Mouse (Mus musculus): Measurements from ENCODE around the gene Atoh8. TPM values are rescaled to one million over a fixed set of nuclear protein-coding genes. Genes with fewer than 3 reads are reported as not detected.

Atoh8 gene
- polyA plus RNA-seq, 1 experiment from 2014 or later: 11.2 TPM

GRCm38 (mm10) chr6:72175419-72175818 lies 60.0 kb downstream of the Atoh8 start:
- DNase-seq (ENCODE audit: low spot score): no peak
- 39% methylated on average over 3 of the region's 3 CpGs for WGBS
- no peak overlapping the region for H3K4me3 ChIP-seq
- H3K27ac ChIP-seq (replicated peaks): no peak overlapping the region
- H3K4me1 ChIP-seq: peaks cover 10% of the 10 kb centered on the region
- H3K27me3 ChIP-seq (ENCODE audit: low read depth, poor library complexity, severe bottlenecking): no peaks in the 10 kb centered on the region
- no peaks in the 10 kb centered on the region for H3K36me3 ChIP-seq
- no peaks in the 10 kb centered on the region for H3K9me3 ChIP-seq (replicated peaks)

- Histone ChIP-seq H3K4me3 (no peak overlapping the region), H3K4me1 (peaks cover 10% of the 10 kb centered on the region), H3K36me3 (no peaks in the 10 kb centered on the region), H3K27ac (replicated peaks) (no peak overlapping the region), H3K9me3 (replicated peaks) (no peaks in the 10 kb centered on the region), H3K27me3 (ENCODE audit: low read depth, poor library complexity, severe bottlenecking) (no peaks in the 10 kb centered on the region)
- WGBS: 90% methylated on average over 1 of the region's 1 CpGs
- no peak for DNase-seq (ENCODE audit: low spot score)
Observed at GRCm38 (mm10) chr6:72173350-72173749, 62.0 kb downstream of the Atoh8 start.

GRCm38 (mm10) chr6:72171391-72171790 lies 64.0 kb downstream of the Atoh8 start:
- no peak for DNase-seq (ENCODE audit: low spot score)
- Histone ChIP-seq H3K27me3 (ENCODE audit: low read depth, poor library complexity, severe bottlenecking) (no peaks in the 10 kb centered on the region), H3K4me3 (no peak overlapping the region), H3K36me3 (no peaks in the 10 kb centered on the region), H3K27ac (replicated peaks) (no peak overlapping the region), H3K9me3 (replicated peaks) (no peaks in the 10 kb centered on the region), H3K4me1 (peaks cover 10% of the 10 kb centered on the region)
- 84% methylated on average over 3 of the region's 3 CpGs for WGBS

- H3K27me3 ChIP-seq (ENCODE audit: low read depth, poor library complexity, severe bottlenecking): no peaks in the 10 kb centered on the region
- 49% methylated on average over 2 of the region's 2 CpGs for WGBS
- 0 out of 2 replicates have a peak, but pooled peaks cover 10% of the 10 kb centered on the region for H3K4me1 ChIP-seq
- H3K9me3 ChIP-seq (replicated peaks): no peaks in the 10 kb centered on the region
- no peak for DNase-seq (ENCODE audit: low spot score)
- H3K4me3 ChIP-seq: no peak overlapping the region
- H3K36me3 ChIP-seq: no peaks in the 10 kb centered on the region
- H3K27ac ChIP-seq (replicated peaks): no peak overlapping the region
Observed at GRCm38 (mm10) chr6:72165907-72166306, 69.5 kb downstream of the Atoh8 start.

- 23% methylated on average over 20 of the region's 20 CpGs for WGBS
- DNase-seq (ENCODE audit: low spot score): peak; percentile 90
- Histone ChIP-seq H3K4me3 (no peak overlapping the region), H3K4me1 (0 out of 2 replicates have a peak, but pooled peaks cover 10% of the 10 kb centered on the region), H3K36me3 (no peaks in the 10 kb centered on the region), H3K27ac (replicated peaks) (peak overlapping the region; percentile 2; the same call in 1 of the 2 replicates), H3K9me3 (replicated peaks) (no peaks in the 10 kb centered on the region), H3K27me3 (ENCODE audit: low read depth, poor library complexity, severe bottlenecking) (no peaks in the 10 kb centered on the region)
Observed at GRCm38 (mm10) chr6:72164321-72165275, 70.8 kb downstream of the Atoh8 start.

- Histone ChIP-seq H3K9me3 (replicated peaks) (no peaks in the 10 kb centered on the region), H3K27me3 (ENCODE audit: low read depth, poor library complexity, severe bottlenecking) (no peaks in the 10 kb centered on the region), H3K36me3 (no peaks in the 10 kb centered on the region), H3K27ac (replicated peaks) (no peak overlapping the region; the same call in 1 of the 2 replicates), H3K4me1 (0 out of 2 replicates have a peak, but pooled peaks cover 10% of the 10 kb centered on the region), H3K4me3 (no peak overlapping the region)
- 71% methylated on average over 19 of the region's 19 CpGs for WGBS
- no peak for DNase-seq (ENCODE audit: low spot score)
Observed at GRCm38 (mm10) chr6:72162155-72162890, 73.1 kb downstream of the Atoh8 start.

- H3K9me3 ChIP-seq (replicated peaks): no peaks in the 10 kb centered on the region
- no peak overlapping the region for H3K4me3 ChIP-seq
- no peak overlapping the region for H3K27ac ChIP-seq (replicated peaks)
- WGBS: 88% methylated on average over 5 of the region's 5 CpGs
- no peaks in the 10 kb centered on the region for H3K27me3 ChIP-seq (ENCODE audit: low read depth, poor library complexity, severe bottlenecking)
- H3K4me1 ChIP-seq: 0 out of 2 replicates have a peak, but pooled peaks cover 10% of the 10 kb centered on the region
- no peak for DNase-seq (ENCODE audit: low spot score)
- H3K36me3 ChIP-seq: no peaks in the 10 kb centered on the region
Observed at GRCm38 (mm10) chr6:72161751-72162150, 73.6 kb downstream of the Atoh8 start.

GRCm38 (mm10) chr6:72160991-72161390 lies 74.4 kb downstream of the Atoh8 start:
- Histone ChIP-seq H3K27me3 (ENCODE audit: low read depth, poor library complexity, severe bottlenecking) (no peaks in the 10 kb centered on the region), H3K9me3 (replicated peaks) (no peaks in the 10 kb centered on the region), H3K4me3 (no peak overlapping the region), H3K36me3 (no peaks in the 10 kb centered on the region), H3K27ac (replicated peaks) (no peak overlapping the region), H3K4me1 (0 out of 2 replicates have a peak, but pooled peaks cover 10% of the 10 kb centered on the region)
- no peak for DNase-seq (ENCODE audit: low spot score)
- WGBS: 81% methylated on average over 3 of the region's 3 CpGs

- 88% methylated on average over 10 of the region's 10 CpGs for WGBS
- Histone ChIP-seq H3K9me3 (replicated peaks) (no peaks in the 10 kb centered on the region), H3K4me3 (no peak overlapping the region), H3K36me3 (peaks cover 3% of the 10 kb centered on the region), H3K27ac (replicated peaks) (no peak overlapping the region), H3K27me3 (ENCODE audit: low read depth, poor library complexity, severe bottlenecking) (no peaks in the 10 kb centered on the region), H3K4me1 (0 out of 2 replicates have a peak, but pooled peaks cover 7% of the 10 kb centered on the region)
- no peak for DNase-seq (ENCODE audit: low spot score)
Observed at GRCm38 (mm10) chr6:72159861-72160395, 75.4 kb downstream of the Atoh8 start.

GRCm38 (mm10) chr6:72158966-72159764 lies 76.2 kb downstream of the Atoh8 start:
- Histone ChIP-seq H3K4me1 (0 out of 2 replicates have a peak, but pooled peaks cover 4% of the 10 kb centered on the region), H3K4me3 (no peak overlapping the region), H3K9me3 (replicated peaks) (no peaks in the 10 kb centered on the region), H3K27ac (replicated peaks) (no peak overlapping the region), H3K36me3 (peaks cover 9% of the 10 kb centered on the region), H3K27me3 (ENCODE audit: low read depth, poor library complexity, severe bottlenecking) (no peaks in the 10 kb centered on the region)
- 86% methylated on average over 8 of the region's 8 CpGs for WGBS
- no peak for DNase-seq (ENCODE audit: low spot score)
